Mouse (Mus musculus): ENCODE results near the gene Prpsap1. TPM values are rescaled to one million over a fixed set of nuclear protein-coding genes. Genes with fewer than 3 reads are reported as not detected.

Gene Prpsap1
- polyA plus RNA-seq, 1 experiment = 78.2 TPM

- H3K4me2 ChIP-seq (ENCODE audit: low read depth) = no peak overlapping the region
- TF ChIP-seq MAX (IDR thresholded peaks at IDR 0.05; ENCODE audit: low read depth) = no peak
- TF ChIP-seq TCF12 (IDR thresholded peaks at IDR 0.05; ENCODE audit: insufficient read depth, poor library complexity, severe bottlenecking) = no peak
- TF ChIP-seq TCF3 (IDR thresholded peaks at IDR 0.05; ENCODE audit: insufficient read length, low read depth) = no peak
- TF ChIP-seq E2F4 (IDR thresholded peaks at IDR 0.05; ENCODE audit: insufficient read depth) = no peak
- no peak for TF ChIP-seq MYOD1 (IDR thresholded peaks at IDR 0.05; ENCODE audit: control insufficient read depth in 1 of 3, insufficient read length in 2 of 3, low read depth in 2 of 3)
- no peak for TF ChIP-seq POLR2AphosphoS2 (IDR thresholded peaks at IDR 0.05; ENCODE audit: insufficient read length, low read depth)
- H3K36me3 ChIP-seq (ENCODE audit: control insufficient read depth, insufficient read depth) = no peaks in the 10 kb centered on the region
- peaks cover 1% of the 10 kb centered on the region for H3K27me3 ChIP-seq (ENCODE audit: control insufficient read depth, insufficient read depth, insufficient read length)
- H3ac ChIP-seq (ENCODE audit: control insufficient read depth, insufficient read length) = no peak overlapping the region
- no peak overlapping the region for H3K4me3 ChIP-seq
- no peaks in the 10 kb centered on the region for H3K79me2 ChIP-seq (ENCODE audit: control insufficient read depth, insufficient read depth)
These were observed 30.2 kb downstream of the Prpsap1 start for GRCm38 (mm10) chr11:116463833-116464232.

- no peaks in the 10 kb centered on the region for H3K36me3 ChIP-seq (ENCODE audit: control insufficient read depth, insufficient read depth)
- TF ChIP-seq TCF3 (IDR thresholded peaks at IDR 0.05; ENCODE audit: insufficient read length, low read depth) (no peak), USF1 (IDR thresholded peaks at IDR 0.05; ENCODE audit: low read depth) (no peak), REST (IDR thresholded peaks at IDR 0.05; ENCODE audit: insufficient read depth, insufficient read length) (no peak), POLR2A (IDR thresholded peaks at IDR 0.05; ENCODE audit: insufficient read length, low read depth) (no peak), MAX (IDR thresholded peaks at IDR 0.05; ENCODE audit: low read depth) (no peak), SRF (IDR thresholded peaks at IDR 0.05; ENCODE audit: control insufficient read depth, insufficient read length, low read depth) (no peak), MYOG (IDR thresholded peaks at IDR 0.05; ENCODE audit: control insufficient read depth in 1 of 3, insufficient read depth in 1 of 3, insufficient read length in 2 of 3, low read depth in 2 of 3) (no peak), POLR2AphosphoS2 (IDR thresholded peaks at IDR 0.05; ENCODE audit: insufficient read length, low read depth) (no peak), CEBPB (IDR thresholded peaks at IDR 0.05; ENCODE audit: insufficient read depth, poor library complexity, severe bottlenecking) (no peak), MYOD1 (IDR thresholded peaks at IDR 0.05; ENCODE audit: control insufficient read depth in 1 of 3, insufficient read length in 2 of 3, low read depth in 2 of 3) (no peak), E2F4 (IDR thresholded peaks at IDR 0.05; ENCODE audit: insufficient read depth) (no peak), TCF12 (IDR thresholded peaks at IDR 0.05; ENCODE audit: insufficient read depth, poor library complexity, severe bottlenecking) (no peak)
- peaks cover 6% of the 10 kb centered on the region for H3K27me3 ChIP-seq (ENCODE audit: control insufficient read depth, insufficient read depth, insufficient read length)
- no peak overlapping the region for H3ac ChIP-seq (ENCODE audit: control insufficient read depth, insufficient read length)
- H3K4me2 ChIP-seq (ENCODE audit: low read depth) = no peak overlapping the region
- H3K79me2 ChIP-seq (ENCODE audit: control insufficient read depth, insufficient read depth) = no peaks in the 10 kb centered on the region
- no peak overlapping the region for H3K4me3 ChIP-seq
These were observed 30.7 kb downstream of the Prpsap1 start for GRCm38 (mm10) chr11:116463338-116463737.

- Histone ChIP-seq H3K79me2 (ENCODE audit: control insufficient read depth, insufficient read depth) (no peaks in the 10 kb centered on the region), H3K27me3 (ENCODE audit: control insufficient read depth, insufficient read depth, insufficient read length) (peaks cover 22% of the 10 kb centered on the region), H3K4me3 (no peak overlapping the region), H3K4me2 (ENCODE audit: low read depth) (no peak overlapping the region), H3ac (ENCODE audit: control insufficient read depth, insufficient read length) (no peak overlapping the region), H3K36me3 (ENCODE audit: control insufficient read depth, insufficient read depth) (no peaks in the 10 kb centered on the region)
- TF ChIP-seq CEBPB (IDR thresholded peaks at IDR 0.05; ENCODE audit: insufficient read depth, poor library complexity, severe bottlenecking) = no peak
- TF ChIP-seq TCF3 (IDR thresholded peaks at IDR 0.05; ENCODE audit: insufficient read length, low read depth) = no peak
- no peak for TF ChIP-seq SRF (IDR thresholded peaks at IDR 0.05; ENCODE audit: control insufficient read depth, insufficient read length, low read depth)
- no peak for TF ChIP-seq MYOG (IDR thresholded peaks at IDR 0.05; ENCODE audit: control insufficient read depth in 1 of 3, insufficient read depth in 1 of 3, insufficient read length in 2 of 3, low read depth in 2 of 3)
- TF ChIP-seq MYOD1 (IDR thresholded peaks at IDR 0.05; ENCODE audit: control insufficient read depth in 1 of 3, insufficient read length in 2 of 3, low read depth in 2 of 3) = no peak
- no peak for TF ChIP-seq MAX (IDR thresholded peaks at IDR 0.05; ENCODE audit: low read depth)
- no peak for TF ChIP-seq POLR2AphosphoS2 (IDR thresholded peaks at IDR 0.05; ENCODE audit: insufficient read length, low read depth)
- no peak for TF ChIP-seq REST (IDR thresholded peaks at IDR 0.05; ENCODE audit: insufficient read depth, insufficient read length)
- TF ChIP-seq E2F4 (IDR thresholded peaks at IDR 0.05; ENCODE audit: insufficient read depth) = no peak
- no peak for TF ChIP-seq USF1 (IDR thresholded peaks at IDR 0.05; ENCODE audit: low read depth)
- TF ChIP-seq POLR2A (IDR thresholded peaks at IDR 0.05; ENCODE audit: insufficient read length, low read depth) = no peak
- no peak for TF ChIP-seq TCF12 (IDR thresholded peaks at IDR 0.05; ENCODE audit: insufficient read depth, poor library complexity, severe bottlenecking)
These were observed 34.2 kb downstream of the Prpsap1 start for GRCm38 (mm10) chr11:116459786-116460185.

- no peaks in the 10 kb centered on the region for H3K79me2 ChIP-seq (ENCODE audit: control insufficient read depth, insufficient read depth)
- peaks cover 30% of the 10 kb centered on the region for H3K27me3 ChIP-seq (ENCODE audit: control insufficient read depth, insufficient read depth, insufficient read length)
- H3K4me3 ChIP-seq = no peak overlapping the region
- no peak overlapping the region for H3ac ChIP-seq (ENCODE audit: control insufficient read depth, insufficient read length)
- H3K4me2 ChIP-seq (ENCODE audit: low read depth) = no peak overlapping the region
- TF ChIP-seq POLR2AphosphoS2 (IDR thresholded peaks at IDR 0.05; ENCODE audit: insufficient read length, low read depth) = no peak
- H3K36me3 ChIP-seq (ENCODE audit: control insufficient read depth, insufficient read depth) = no peaks in the 10 kb centered on the region
These were observed 37.8 kb downstream of the Prpsap1 start for GRCm38 (mm10) chr11:116456234-116456633.

GRCm38 (mm10) chr11:116453889-116454288, 40.1 kb downstream of the Prpsap1 start:
- no peaks in the 10 kb centered on the region for H3K79me2 ChIP-seq (ENCODE audit: control insufficient read depth, insufficient read depth)
- H3K36me3 ChIP-seq (ENCODE audit: control insufficient read depth, insufficient read depth) = no peaks in the 10 kb centered on the region
- no peak overlapping the region for H3K4me3 ChIP-seq
- no peak overlapping the region for H3ac ChIP-seq (ENCODE audit: control insufficient read depth, insufficient read length)
- no peak overlapping the region for H3K4me2 ChIP-seq (ENCODE audit: low read depth)
- TF ChIP-seq POLR2A (IDR thresholded peaks at IDR 0.05; ENCODE audit: insufficient read length, low read depth) (no peak), MYOD1 (IDR thresholded peaks at IDR 0.05; ENCODE audit: control insufficient read depth in 1 of 3, insufficient read length in 2 of 3, low read depth in 2 of 3) (no peak), POLR2AphosphoS2 (IDR thresholded peaks at IDR 0.05; ENCODE audit: insufficient read length, low read depth) (no peak), USF1 (IDR thresholded peaks at IDR 0.05; ENCODE audit: low read depth) (no peak), MAX (IDR thresholded peaks at IDR 0.05; ENCODE audit: low read depth) (no peak), TCF12 (IDR thresholded peaks at IDR 0.05; ENCODE audit: insufficient read depth, poor library complexity, severe bottlenecking) (no peak), REST (IDR thresholded peaks at IDR 0.05; ENCODE audit: insufficient read depth, insufficient read length) (no peak), CEBPB (IDR thresholded peaks at IDR 0.05; ENCODE audit: insufficient read depth, poor library complexity, severe bottlenecking) (no peak), MYOG (IDR thresholded peaks at IDR 0.05; ENCODE audit: control insufficient read depth in 1 of 3, insufficient read depth in 1 of 3, insufficient read length in 2 of 3, low read depth in 2 of 3) (no peak), E2F4 (IDR thresholded peaks at IDR 0.05; ENCODE audit: insufficient read depth) (no peak), TCF3 (IDR thresholded peaks at IDR 0.05; ENCODE audit: insufficient read length, low read depth) (no peak), SRF (IDR thresholded peaks at IDR 0.05; ENCODE audit: control insufficient read depth, insufficient read length, low read depth) (no peak)
- H3K27me3 ChIP-seq (ENCODE audit: control insufficient read depth, insufficient read depth, insufficient read length) = peaks cover 29% of the 10 kb centered on the region
